Mouse (Mus musculus) cerebellum, postnatal 4 days (tissue): ENCODE results near the gene Uba1.
"Not testable (repeated sequence)": the region's sequence is repeated elsewhere in the genome, so short reads cannot be mapped to it uniquely, and the experiment has no call there.

Experiments
- DNase-seq, 2 experiments: peaks; one replicate each; pipeline ENCODE4 v3.0.0; 2022; ENCODE audit warnings: low spot score in 2 of 2, mixed read lengths in 1 of 2

Gene Uba1

DNA sequence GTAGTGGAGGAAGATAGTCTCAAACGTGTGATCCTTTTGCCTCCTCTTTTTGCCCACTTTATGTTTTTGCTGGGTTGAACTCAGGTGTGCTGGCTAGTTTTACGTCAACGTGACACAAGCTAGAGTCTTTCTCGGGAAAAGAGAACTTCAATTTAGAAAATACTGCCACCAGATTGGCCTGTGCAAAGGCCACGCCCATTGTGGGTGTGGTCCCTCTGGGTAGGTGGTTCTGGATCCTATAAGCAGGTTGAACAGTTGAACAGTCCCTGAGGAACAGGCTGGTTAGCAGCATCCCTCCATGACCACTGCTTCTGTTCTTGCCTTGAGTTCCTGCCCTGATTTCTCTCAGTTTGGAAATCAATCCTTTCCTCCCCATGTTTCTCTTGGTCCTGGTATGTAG lies 70.6 kb downstream of the Uba1 start:
- DNase-seq, result no peak

DNA sequence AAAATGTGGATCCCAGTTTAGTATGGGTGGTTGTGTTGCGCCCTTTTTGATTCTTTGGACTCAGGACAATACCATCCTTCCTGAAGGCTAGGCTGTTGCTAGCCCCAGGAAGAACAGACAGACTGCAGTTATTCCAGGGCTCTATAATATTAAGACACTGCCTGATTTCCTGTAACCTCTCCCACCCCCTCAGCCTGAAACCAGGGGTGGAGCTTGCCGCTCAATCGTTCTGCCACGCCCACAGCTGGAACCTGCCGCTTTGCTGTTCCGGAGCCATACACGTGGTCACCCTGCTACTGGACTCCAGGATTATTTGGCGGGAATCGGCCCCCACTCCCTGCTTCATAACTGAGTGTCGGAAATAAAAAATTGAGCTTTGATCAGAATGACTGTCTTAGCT lies 71.9 kb downstream of the Uba1 start:
- DNase-seq, result not testable (repeated sequence)
